In the genomic region with DNA sequence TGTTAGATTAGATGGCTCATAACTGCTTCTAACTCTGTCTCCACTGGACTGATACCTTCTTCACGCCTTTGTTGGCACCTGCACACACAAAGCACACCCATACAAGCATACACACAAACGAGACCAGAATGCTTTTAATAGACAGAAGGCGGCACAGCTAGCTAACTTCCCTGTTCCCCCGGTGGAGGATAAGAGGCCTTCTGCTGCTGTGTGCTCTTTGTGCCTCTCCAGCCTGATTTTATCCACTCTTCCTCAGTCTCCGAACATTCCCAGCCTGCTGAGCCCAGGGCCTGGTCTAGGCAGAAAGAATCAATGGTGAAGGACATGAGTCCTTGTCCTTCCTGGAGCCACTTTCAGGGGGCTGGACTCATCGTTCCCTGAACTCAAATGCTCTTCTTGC, we compare ENCODE assay signal across 27 mouse cellular contexts.
DNase-seq lines count a peak whose midpoint lies in the region; ATAC-seq and TF ChIP-seq lines count a peak whose summit lies in the region.
"Had no signal": no experiment of that assay in that cellular context is flagged by ENCODE, and none has a peak within 500 bp of the region (broad histone marks: within the 10 kb centered on the region; RNA-seq: fewer than 3 reads in every experiment).

No protein-coding gene starts in this region.

- peak; percentile 28 for ATAC-seq in frontal cortex, adult (ENCODE audit: low TSS enrichment)
- 0 out of 2 replicates have a peak, but pooled peaks have one; percentile 18 for ATAC-seq in megakaryocyte-erythroid progenitor cell, adult 5-6 weeks (replicated peaks; ENCODE audit: low FRiP score, low TSS enrichment, poor library complexity, severe bottlenecking)
- ATAC-seq: intestine, postnatal 0 days had no signal

- H3K4me3 ChIP-seq in left cerebral cortex, adult 2 months, result no peak overlapping the region
- H3K4me3 ChIP-seq: embryonic facial prominence, embryonic 15.5 days; heart, adult 2 months; heart, embryonic 12.5 days; liver, embryonic 12.5 days; megakaryocyte, embryonic 14.5 days; neural tube, embryonic 15.5 days had no signal

- peak overlapping the region; percentile 17; the same call in 1 of the 2 replicates for H3K27ac ChIP-seq in left cerebral cortex, adult 2 months
- H3K27ac ChIP-seq: embryonic facial prominence, embryonic 15.5 days; heart, adult 2 months; liver, embryonic 12.5 days; neural tube, embryonic 15.5 days had no signal

- TF ChIP-seq CTCF in left cerebral cortex, adult 2 months (IDR thresholded peaks at IDR 0.05), result no peak

- DNase-seq in cerebellum, adult 9-11 months, result peak; percentile 74
- no peak for DNase-seq in cerebellum, adult 8-10 months
- DNase-seq in frontal cortex, postnatal 36 days (ENCODE audit: low spot score in 2 of 2), result no peak
- DNase-seq in left cerebral cortex, adult 2 months (ENCODE audit: extremely low spot score in 1 of 2, low spot score in 2 of 2), result no peak
- DNase-seq in left cerebral cortex, postnatal 10 days (ENCODE audit: extremely low spot score in 1 of 2, low spot score in 2 of 2), result no peak
- DNase-seq in lung, postnatal 4 days, result no peak
- DNase-seq: adrenal gland, postnatal 25 days; B cell, adult 2 months; heart, adult 2 months; heart, postnatal 4 days; kidney, adult 9 months; kidney, postnatal 10 days; left cerebral cortex, postnatal 4 days; liver, postnatal 0 days; lung, postnatal 36 days; midbrain, embryonic 14.5 days; retina, postnatal 1 day; spleen, adult 18-20 months; thymus, postnatal 14 days had no signal

- intact Hi-C loops in left cerebral cortex, adult 2 months (cut with DNase I), result no loop called here
- intact Hi-C loops in left cerebral cortex, postnatal 10 days (cut with DNase I), result loop anchor here (10.0 kb wide), 1 partner anchor 60 kb away; no protein-coding TSS in a partner anchor
